Mouse (Mus musculus) gastrocnemius, postnatal 36 days (tissue): Measurements from ENCODE around the gene Tekt1. TPM values are rescaled to one million over a fixed set of nuclear protein-coding genes. Genes with fewer than 3 reads are reported as not detected.

ENCODE experiments used
- DNase-seq, 2 experiments: peaks; one replicate each; pipeline ENCODE4 v3.0.0; 2022
- intact Hi-C: fragments of 180-260 bp; cut with DNase I; formaldehyde crosslinking; loops from one replicate; pipeline ENCODE4 v1.15.1; 2025
- long read RNA-seq, 2 experiments: library from polyadenylated mRNA; stranded (forward); transcript quantifications; one replicate each; pipeline ENCODE4 v2.0.0; 2021
- total RNA-seq, 2 experiments: library from RNA; stranded (reverse); gene quantifications; 2 replicates each; pipeline ENCODE4 v1.2.3; 2021

Tekt1 gene
- 1 to 10 TPM in 1 of 2 experiments, under 1 TPM in 1; 0.92 to 1.1 TPM for total RNA-seq
- long read RNA-seq, experiment 1, partial matches to known transcripts, result 1 of 2 reads
- long read RNA-seq, experiment 1, other reads (novel, unspliced or antisense), result 0 of 2 reads
- long read RNA-seq, experiment 2, partial matches to known transcripts, result 1 of 1 reads
- long read RNA-seq, experiment 2, other reads (novel, unspliced or antisense), result 0 of 1 reads

GRCm38 (mm10) chr11:72362347-72362741, at the start of gene Tekt1:
TSS of gene Tekt1 (minus strand) at chr11:72362442.
- DNase-seq, result no peak
- intact Hi-C loops, result no loop called here

DNA sequence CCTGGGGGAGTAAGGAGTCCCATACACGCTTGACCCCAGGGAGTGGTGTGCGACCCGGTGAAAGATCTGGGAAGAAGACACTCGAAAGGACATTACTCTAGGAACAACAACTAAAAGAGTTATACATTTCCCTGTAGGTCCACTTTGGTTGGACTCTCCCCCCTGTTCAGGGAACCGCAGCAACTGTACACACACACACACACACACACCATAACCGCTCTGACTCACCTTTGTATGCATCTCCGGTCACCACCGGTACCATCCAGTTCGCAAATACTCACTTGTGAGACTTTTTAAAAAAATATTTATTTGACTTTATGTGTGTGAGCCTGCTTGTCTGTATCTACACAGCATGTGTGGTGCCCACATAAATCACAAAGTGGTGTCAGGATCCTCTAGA, 49.7 kb upstream of the Tekt1 start:
- DNase-seq, result no peak
- intact Hi-C loops, result loop anchor here (1.0 kb wide), 1 partner anchor 13 kb away; no protein-coding TSS in a partner anchor

DNA sequence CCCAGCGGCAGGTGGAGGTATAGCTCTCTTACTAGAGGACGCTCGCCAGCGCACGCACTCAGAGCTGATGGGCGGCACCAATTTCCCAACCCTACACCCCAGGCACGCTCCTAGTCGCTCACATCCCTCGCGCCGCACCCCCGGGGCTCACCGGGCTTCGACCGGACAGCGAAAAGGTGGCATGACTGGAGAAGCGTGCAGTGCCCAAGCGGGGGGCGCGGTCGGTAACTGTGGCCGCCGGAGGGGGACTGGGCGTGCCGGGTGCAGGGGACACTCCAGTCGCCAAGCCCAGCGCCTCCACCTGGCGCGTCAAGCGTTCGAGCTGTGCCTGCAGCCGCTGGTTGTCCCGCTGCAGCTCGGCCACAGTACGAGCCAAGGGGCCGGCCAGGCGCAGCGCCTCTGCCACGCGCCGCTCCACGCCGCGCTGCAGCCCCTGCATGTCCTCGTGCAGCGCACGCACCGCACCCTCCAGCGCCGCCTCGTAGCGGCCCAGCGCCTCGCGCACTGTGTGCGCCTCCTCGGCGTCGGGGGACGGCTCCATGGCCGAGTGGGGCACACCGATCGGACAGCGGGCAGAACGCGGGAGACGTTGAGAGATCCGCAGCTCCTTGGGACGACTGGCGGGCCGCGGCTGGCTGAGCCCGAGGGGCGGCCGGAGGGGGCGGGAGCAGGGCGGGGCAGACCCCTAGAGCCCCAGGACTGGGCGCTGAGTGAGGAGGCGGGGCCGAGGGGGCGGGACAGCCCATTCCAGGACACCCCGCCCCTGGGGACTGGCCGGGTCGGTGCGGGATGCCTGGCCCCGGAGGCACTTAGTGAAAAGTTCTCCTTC, 49.1 kb upstream of the Tekt1 start, which contains the start of gene Smtnl2:
Gene Smtnl2 (minus strand): TSS at position 621 of the 829 bp plus-strand sequence.
- intact Hi-C loops, result loop anchor here (1.0 kb wide), 1 partner anchor 14 kb away; no protein-coding TSS in a partner anchor
- DNase-seq, result peak; percentile 86 to 91

DNA sequence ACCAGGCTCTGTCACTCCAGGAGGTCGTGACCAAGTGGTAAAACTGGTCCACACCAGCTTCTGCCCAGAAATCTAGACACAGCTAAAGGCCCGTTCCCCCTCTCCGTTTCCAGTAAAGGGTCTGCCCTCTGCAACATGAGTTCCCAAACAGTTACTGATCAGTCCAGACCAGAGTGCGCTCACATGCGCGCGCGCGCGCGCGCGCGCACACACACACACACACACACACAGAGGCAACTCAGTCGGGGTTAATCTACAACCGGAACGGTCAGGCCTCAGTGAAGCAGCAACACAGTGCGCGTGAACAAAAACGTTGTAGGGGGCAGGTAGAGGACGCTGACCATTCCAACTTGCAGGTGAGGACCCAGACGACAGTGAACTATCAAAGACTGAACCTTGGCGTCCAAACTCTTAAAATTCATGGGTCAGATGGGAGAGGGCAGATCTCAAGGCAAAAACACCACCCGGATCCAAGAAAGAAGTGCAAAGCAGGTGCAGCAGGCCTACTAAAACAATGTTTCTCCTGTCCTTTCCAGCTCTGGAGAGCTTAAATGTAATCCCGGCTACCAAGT, 48.4 kb upstream of the Tekt1 start:
- DNase-seq, result peak in 1 of 2 experiments; percentile 21
- intact Hi-C loops, result loop anchor here (1.0 kb wide), 1 partner anchor 15 kb away; no protein-coding TSS in a partner anchor

DNA sequence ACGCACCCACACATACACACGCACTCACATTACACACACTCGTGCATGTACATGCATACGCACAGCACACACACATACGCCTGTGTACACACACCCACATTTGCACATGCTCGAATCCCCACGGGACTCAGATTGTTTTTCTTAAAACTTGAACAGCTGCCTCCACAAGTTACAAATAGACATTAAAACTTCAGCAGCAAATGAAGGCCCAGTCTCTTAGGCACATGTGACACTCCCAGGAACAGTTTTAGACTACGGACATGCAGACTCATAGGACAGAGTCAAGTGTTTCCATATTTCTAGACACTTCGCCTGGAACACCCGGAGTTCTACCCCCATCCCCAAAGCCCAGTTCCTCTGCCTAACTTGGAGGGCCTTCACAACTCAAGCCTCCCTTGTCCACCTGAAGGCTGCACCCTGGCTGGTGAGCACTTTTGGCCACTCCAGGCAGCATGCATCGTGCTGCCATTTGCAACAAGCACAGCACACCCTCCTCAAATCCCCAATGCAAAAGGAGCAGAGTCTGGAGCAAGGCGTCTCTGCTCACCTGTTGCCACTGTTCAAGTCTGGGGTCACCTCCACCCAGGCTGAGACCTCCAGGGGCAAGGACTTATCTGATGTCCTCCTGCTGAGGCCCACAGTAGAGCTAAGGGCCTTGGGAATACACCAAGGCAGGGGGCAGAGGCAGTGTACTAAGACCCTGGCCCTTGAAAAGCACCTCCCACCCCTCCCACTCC, 47.6 kb upstream of the Tekt1 start:
- intact Hi-C loops, result no loop called here
- no peak for DNase-seq

DNA sequence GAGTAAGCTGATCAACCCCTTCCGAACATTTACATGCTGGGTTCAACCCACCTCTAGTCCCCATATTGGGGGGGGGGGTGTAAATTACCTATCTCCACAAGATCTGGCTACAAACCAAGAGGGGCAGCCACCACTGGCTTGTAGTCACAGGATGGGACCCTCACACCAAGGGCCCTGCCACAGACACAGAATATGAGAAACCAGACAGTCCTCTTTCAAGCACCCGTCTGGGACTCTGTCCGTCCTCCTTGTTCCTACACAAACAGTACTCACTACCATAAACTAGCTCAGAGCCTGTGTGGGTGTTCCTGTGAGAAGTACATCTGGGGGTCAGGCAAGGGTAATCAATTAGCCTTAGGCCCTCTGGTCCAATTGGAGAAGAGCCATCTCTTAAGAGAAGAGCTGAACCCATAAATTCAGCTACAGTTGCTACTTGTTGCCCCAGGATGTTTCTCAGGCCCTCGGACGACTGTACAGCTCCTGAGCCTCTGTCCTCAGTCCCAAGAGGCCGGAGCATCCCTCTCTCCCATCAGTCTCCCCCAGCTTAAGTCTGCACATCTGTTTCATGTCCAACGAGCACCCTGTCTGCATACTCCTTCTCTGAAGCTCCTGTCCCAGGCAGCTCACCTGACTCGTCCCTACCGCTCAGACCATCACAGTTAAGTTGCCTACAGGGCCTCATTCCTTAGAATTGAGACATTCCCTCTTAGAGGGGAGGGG, 46.4 kb upstream of the Tekt1 start:
- DNase-seq, result no peak

DNA sequence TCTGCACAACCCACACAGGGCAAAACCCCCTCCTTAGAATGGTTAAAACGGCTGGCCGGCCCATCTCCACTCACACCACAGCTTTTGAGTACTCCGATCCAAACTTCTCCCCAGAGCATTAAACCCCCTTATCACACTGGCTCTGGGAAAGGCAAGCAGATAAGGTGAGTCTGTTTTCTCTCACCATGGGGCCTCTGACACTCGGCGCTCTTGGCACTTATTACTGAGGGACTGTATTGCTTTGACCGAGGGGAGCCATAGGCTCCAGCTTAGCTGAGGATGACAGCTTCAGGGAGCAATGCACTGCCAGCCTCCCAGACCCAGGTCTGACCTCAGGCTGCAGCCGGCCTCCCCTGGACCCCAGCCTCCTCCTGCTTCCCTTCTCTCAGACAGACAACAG, 45.3 kb upstream of the Tekt1 start:
- DNase-seq, result no peak
- intact Hi-C loops, result no loop called here

More for the DNA sequence above, 46.4 kb upstream of the Tekt1 start:
- intact Hi-C loops, result no loop called here

DNA sequence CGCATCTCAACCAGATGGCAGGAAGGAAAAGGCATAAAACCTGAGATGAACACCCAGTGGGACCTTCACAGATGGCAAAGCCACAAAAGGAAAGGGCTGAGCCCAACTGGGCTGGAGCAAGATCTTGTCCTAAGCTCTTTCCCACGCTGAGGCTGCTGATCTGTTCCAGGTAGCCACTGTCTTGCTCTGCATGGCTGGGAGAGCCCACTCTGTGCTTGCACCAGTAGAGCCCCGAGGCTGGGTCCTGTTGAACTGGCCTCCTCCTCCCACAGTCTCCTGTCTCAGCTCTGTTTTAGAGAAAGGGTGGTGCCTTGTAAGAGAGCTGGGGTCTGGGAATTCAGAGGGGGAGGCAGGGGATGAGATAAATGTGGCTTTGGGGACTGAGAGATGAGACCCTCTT, 44.8 kb upstream of the Tekt1 start:
- intact Hi-C loops, result no loop called here
- peak in 1 of 2 experiments; percentile 13 for DNase-seq

- no peak for DNase-seq
- intact Hi-C loops, result no loop called here
Observed at GRCm38 (mm10) chr11:72406079-72406675, 43.9 kb upstream of the Tekt1 start.

DNA sequence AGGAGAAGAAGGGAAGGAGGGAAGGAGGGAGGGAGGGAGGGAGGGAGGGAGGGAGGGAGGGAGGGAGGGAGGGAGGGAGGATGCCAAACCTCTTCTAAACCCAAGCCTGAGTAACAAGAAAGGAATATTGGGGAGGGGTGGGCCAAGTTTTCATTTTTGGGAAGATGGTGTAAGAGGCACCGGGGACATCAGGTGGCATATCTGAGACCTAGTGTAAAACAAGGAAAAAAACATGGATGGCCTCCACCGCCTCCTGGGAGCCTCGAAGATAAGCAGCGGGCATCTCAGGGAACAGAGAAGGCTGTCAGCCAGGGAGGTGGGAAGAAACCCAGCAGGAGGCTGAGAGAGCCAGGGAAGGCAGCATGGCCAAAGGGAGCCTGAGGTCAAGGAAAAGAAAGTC, 43.3 kb upstream of the Tekt1 start:
- intact Hi-C loops, result no loop called here
- no peak for DNase-seq

GRCm38 (mm10) chr11:72402969-72403368, 40.7 kb upstream of the Tekt1 start:
- no peak for DNase-seq
- intact Hi-C loops, result no loop called here

- intact Hi-C loops, result no loop called here
- no peak for DNase-seq
Observed at GRCm38 (mm10) chr11:72402017-72402416, 39.8 kb upstream of the Tekt1 start.

DNA sequence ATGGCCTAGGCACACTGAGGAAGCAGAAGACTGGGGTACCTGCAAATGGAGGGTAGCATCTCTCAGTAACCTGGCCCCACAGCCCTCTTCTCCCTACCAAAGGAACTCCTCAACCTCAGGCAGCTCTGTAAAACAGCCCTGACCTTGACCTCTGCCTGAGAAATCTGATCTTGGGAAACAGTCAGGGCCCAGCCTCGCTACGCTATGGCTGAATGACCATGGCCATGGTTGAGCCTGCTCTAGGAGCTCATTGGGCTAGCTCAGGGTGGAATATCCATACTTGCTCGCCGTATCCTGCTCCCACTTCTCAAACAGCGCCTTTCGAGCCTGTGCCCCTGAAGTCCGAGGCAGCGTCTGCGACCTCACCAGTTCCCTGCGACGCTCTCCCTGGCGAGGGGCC, 38.8 kb upstream of the Tekt1 start:
- DNase-seq, result no peak
- intact Hi-C loops, result no loop called here

DNA sequence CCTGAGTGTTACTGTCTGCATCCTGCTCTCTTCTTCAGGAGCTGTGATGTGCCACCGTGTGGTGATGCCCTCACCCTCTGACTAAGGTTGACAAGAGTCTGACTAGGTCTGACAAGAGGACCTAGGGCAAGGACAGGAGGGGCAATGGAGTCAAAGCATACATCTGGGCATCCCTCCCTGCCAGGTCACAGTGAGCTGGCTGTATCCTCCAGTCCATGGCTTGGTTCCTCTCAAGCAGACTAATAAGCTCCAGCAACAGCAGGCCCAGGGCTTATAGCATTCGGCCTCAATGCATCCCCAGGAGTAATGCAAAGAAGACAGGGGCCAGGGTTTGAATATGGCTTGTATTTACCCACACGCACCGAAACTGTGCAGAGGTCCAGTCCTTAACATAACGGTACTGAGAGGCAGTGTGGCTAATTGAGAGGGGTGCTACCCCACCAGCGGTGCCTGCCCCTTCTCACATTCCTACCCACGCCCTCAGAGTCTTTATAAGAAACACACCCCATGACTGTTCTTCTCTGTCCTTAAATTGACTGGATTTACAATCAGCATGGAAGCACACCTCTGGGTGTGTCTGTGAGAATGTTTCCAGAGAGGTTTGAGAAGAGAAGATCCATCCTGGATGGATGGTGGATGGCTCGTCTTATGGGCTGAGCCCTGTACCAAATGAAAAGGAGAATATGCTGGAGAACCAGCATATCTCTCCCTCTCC, 35.7 kb upstream of the Tekt1 start:
- no peak for DNase-seq
- intact Hi-C loops, result no loop called here

DNA sequence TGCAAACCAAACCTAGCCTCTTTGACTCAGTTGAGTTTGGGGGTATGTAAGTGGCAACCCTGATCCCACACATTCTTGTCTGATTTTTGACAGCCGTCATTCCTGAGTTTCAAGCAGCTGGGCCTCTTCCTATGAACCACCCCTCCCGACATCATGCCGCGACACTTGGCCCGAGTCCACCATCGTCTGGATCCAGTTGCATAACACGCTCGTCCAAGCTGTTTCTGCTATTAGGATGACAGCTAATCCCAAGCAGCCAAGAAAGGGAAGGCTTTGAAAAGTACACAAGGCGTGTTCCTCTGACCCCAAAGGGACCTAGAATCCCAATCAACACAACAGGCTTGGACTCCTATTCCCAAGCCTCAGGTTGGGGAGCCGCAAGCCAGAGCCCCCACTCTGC, 34.8 kb upstream of the Tekt1 start:
- intact Hi-C loops, result no loop called here
- DNase-seq, result peak; percentile 81 to 86

DNA sequence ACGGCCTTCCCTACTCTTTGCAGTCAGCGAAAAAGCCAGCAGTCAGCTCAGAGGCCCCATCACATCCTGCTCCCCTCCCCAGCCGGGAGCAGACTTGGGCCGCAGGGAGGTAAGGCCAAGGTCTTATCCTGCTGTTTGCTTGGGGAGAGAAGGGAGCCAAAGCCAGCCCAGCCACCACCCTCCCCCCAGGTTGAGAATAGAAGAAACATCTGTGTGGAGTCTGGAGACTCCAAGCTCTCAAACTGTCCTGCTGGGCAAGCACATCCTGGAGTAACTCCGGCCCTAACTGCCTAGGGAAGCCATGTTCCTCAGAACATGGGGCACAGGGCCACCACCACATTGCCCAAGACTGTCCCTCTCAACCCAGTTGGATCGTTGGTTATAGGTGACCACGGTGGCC, 34.4 kb upstream of the Tekt1 start:
- DNase-seq, result peak in 1 of 2 experiments; percentile 47
- intact Hi-C loops, result no loop called here

GRCm38 (mm10) chr11:72395652-72396051, 33.4 kb upstream of the Tekt1 start:
- intact Hi-C loops, result no loop called here
- peak in 1 of 2 experiments; percentile 20 for DNase-seq

- DNase-seq, result no peak
- intact Hi-C loops, result no loop called here
Observed at GRCm38 (mm10) chr11:72394694-72395093, 32.5 kb upstream of the Tekt1 start.

- intact Hi-C loops, result no loop called here
- peak; percentile 50 to 51 for DNase-seq
Observed at GRCm38 (mm10) chr11:72393669-72394068, 31.4 kb upstream of the Tekt1 start.
